Mouse (Mus musculus): ENCODE results near the gene Cdca3.

Cdca3 gene

DNA sequence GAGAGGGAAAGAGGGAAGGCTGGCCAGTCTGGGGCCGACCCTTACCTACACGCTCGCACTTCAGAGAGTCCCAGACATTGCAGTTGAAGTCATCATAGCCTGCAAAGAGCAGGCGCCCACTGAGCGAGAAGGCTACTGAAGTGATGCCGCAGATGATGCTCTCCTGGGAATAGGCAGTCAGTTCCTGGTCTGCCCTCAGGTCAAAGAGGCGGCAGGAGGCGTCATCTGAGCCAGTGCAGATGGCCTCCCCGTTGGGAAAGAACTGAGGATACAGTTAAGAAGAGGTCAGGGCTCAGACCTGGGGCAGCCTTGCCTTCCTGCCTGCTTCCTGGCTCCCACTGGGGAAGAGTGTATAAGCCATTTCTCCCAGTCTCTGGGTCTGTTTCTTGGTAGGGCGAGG lies 6.2 kb downstream of the Cdca3 start:
- no peak for DNase-seq

DNA sequence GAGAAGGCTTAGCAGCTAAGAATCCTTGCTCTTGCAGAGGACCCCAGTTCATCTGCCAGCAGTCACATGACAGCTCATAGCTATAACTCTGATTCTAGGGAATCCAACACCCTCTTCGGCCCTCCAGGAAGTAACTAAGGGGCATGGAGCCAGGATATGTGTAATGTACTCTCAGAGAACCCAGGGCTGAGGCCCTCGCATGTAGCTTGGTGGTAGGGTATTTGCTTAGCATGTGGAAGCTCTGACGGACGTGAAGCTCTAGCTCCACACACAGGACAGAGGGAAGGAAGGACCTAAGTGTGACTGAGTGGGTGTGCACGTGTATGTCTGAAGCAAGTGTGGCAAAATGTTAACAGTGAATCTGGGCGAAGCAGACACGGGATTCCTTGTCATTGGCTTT lies 7.1 kb downstream of the Cdca3 start:
- DNase-seq: no peak

DNA sequence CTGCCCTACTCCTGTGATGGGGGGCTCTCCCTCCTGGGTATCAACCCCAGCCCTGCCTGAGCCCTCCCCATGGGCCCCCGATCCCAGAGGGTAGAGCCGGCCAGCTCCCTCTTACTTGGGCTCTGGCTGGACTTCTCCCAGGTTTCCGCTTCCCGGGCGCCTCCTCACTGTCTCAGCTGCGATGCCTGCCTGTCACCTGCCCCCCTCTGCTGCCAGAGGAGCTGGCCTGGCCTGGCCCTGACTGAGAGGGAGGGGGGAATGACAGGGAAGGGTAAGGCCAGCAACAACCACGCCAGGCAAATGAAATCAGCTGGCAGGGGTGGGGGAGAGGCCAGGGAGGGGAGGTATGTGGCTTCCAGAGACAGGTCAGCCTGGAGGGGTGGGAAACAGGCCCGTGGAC lies 10.5 kb downstream of the Cdca3 start:
- no peak for DNase-seq

DNA sequence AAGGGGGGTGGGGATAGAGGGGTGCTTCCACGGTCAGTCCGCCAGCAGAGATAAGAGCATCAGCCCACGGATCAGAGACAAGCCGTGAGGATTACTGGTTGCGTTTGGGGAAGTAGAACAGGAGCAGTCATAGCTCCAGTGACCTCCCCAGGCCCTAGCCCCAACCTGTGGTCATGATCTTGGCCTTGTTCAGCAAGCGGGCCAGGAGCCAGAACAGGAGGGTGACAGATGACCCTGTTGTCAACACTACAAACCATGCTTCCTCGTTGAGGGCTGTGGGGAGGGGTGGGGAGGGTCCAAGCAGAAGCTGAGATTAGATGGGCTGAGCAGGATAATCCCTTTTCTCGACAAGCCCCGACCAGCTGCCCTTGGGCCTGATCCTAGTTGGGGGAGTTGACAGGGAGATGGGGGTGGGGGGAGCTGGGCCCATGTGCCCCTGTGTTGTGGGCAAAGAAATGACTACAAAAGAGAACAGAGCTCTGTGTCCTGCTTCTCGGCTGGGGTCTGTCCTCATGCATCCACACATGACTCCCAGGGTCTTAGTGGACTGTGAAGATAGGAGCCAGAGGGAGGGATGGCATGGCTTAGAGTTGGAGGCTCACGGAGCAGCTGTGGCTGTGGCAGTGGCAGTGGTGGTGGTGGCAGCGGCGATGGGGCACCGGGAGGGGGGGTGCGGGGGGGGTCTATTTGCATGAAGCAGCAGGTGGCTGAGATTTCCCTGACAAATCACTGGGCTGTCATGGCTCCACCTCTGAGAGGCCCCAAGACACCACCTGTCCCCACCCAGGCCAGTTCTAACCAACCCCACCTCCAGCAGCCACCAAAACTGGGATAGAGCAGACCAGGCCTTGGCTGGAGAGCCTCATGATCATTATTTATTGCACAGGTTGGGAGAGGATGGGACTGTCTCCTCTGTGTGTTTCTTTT lies 11.2 kb downstream of the Cdca3 start, which contains the start of gene Gnb3:
Gnb3 (minus strand) TSS at position 35 of the 927 bp plus-strand sequence.
- DNase-seq: no peak

DNA sequence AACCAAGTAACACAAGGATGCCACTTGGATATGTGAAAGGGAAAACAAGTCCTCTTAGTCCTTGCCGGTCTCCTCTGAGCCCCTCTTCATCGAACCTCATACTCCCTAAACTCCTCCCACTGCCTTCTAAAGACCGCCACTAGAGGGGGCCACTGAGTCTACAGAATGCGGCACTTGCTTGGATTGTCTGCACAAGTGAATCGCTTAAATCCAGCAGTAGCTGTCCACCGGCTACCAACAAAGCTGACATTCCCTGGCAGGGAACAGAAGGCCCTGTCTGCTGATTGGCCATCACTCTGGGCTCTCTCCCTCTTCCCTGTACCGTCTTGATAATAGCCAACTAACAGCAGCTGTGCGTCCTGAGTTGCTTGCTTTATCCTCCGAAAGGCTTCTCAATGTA lies 18.0 kb downstream of the Cdca3 start:
- DNase-seq: peak; percentile 98

DNA sequence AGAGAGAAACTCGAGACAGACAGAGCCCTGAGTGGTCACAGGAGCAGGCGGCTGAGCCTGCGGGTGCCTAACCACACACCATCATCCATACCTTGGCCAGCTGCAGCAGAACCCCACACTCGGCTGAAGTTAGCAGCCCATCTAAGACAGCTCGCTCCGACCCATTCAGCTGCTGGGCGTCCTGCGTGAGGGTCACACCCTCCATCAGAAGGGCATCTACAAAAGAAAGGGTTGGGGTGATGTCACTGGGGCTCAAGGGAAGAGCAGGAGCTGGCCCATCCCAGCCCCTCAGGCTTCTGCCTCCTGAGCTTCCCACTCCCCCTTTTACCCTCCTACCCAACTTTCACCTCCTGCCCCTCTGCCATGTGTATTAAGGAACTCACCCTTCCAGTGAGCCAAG lies 21.2 kb downstream of the Cdca3 start:
- DNase-seq: no peak

DNA sequence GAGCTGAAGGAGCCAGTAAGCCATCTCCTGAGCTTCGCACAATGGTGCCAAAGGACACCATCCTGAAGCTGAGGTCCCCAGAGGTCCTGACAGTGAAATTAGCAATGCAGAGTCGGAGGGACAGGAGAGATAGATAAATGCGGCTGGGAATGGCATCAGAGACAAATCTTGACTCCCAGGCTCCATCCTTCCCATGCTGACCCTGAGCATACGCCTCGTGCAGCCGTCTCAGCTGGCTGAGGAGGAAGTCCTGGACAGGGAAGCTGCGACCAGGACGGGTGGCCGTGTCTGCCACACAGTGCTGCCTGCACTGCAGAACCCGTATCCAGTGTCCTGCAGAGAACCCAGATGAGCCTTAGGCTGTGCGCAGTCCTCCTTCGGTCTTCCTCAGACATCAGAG lies 25.3 kb downstream of the Cdca3 start:
- no peak for DNase-seq

DNA sequence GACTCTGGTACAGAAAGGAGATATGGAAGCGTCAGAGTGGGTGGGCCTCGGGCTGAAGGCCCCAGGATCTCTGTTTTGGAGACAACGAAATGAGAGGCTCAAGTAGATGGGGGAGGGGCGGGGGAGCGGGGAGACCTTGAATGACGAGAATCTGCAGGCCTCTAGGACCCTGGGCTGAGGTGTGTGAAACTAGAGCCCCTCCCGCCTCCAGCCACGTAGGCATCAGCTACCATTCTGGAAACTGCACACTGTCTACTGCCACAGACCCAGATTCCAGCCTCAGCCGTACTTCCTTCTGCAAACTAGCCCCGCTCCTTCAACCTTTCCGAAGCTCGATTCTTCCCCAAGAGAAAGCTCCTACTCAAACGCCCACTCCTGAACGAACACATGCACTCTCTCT lies 27.0 kb downstream of the Cdca3 start:
- peak; percentile 70 for DNase-seq

DNA sequence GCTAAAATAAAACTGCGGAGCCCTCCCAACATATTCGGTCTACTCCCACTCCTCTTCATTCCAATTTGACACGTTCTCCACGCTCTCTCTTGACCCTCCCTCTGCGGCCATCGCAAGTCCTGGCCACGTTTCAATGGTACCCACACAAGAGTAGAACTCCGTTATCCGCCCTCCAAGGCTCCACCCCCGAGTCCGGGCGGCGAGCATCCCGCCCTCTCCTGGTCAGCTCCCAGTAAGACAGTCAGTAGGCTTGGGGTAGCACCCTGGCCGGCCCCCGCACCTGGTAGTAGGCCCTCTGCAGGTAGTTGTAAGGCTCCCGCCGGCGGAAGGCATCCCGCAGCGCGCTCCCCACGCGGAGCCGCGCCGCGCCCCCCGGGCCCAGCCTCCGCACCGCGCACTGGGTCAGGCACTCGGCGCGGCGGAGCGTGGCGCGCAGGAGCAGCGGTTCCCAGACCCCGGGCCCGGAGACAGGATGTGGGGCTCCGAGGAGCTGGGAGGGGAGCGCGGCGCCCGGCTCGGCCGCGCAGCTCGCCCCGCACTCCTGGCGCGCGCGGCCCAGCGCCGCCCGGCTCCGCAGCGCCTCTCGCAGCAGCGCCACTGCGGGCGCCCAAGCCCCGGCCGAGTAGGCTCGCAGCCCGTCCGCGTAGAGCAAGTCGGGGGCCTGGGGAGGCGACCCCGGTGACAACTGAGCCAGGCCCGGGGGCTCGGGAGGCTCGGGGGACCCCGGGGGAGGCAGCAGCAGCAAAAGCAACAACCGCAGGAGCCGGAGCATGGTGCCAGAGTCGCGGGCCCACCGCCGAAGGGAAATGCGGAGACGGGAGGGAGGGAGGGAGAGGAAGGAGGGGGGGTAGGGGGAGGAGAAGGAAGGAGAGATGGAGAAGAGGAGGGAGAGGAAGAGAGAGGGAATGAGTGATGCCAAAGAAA lies 27.8 kb downstream of the Cdca3 start, which contains the start of gene P3h3:
P3h3 (minus strand) TSS at position 837 of the 924 bp plus-strand sequence.
- peak; percentile 83 for DNase-seq

DNA sequence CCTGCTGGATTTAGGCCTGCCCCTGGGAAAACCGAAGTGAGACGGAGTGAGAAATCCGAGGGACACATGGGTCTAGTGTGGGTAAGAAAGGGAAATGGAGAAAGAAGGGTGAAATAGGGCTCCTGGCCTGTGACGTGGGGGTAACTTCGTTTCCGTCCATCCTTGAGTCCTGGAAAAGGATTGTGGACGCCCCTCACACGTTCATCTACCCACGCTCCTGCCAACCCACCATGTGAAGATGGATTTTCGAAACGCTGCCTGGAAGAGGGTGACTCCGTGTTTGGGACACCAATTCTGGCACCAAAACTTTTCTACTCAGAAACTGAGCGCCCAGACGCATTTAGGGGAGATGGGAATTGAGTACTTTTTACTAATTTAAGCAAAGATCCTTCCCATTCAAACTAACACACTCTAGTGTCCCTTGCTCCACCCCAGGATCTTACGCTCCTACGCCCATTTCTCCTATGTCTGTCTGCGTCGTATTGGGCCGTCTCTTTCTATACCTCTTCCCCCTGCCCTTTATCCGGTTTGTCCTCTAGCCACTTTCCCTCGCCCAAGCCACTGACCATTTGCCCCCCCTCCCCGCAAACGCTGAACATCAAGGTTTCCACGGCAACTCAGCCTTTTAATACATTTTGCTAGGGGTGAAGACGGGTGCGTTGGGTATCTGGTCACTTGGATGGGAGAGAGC lies 28.6 kb downstream of the Cdca3 start:
- no peak for DNase-seq

DNA sequence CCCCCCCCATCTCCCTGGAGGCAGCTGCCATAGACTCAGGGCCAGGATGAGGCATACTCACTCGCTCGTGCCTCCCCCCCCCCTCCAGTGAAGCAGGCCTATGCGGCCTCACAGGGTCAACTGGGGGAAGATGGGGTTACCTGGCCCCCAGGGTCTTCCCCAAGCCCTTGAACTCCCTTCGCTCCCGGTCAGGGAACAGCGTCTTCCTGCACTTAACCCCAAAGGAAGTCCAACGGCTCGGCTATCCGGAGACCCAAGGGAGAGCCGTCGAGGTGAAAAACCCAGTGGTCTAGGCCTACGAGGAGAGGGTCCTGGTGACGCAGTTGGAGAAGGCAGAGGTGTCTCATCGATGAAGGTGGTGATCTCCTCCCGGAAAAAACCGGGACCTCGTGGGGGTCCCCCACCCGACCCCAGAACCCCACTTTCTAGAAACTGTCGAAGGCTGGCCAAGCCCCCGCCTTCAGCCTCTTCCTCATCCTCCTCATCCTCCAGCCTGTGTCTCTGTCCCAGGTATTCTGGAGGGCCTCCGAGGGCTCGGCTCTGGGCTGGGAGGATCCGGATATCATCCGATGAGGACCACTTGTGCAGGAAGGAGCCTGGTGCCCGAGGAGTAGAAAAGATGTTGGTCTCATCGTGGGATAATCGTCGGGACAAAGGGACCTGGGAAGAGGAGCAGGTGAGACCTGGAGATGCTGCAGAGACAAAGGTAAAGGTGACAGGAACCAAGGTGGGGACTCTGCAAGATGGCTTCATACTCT lies 29.4 kb downstream of the Cdca3 start:
- no peak for DNase-seq

DNA sequence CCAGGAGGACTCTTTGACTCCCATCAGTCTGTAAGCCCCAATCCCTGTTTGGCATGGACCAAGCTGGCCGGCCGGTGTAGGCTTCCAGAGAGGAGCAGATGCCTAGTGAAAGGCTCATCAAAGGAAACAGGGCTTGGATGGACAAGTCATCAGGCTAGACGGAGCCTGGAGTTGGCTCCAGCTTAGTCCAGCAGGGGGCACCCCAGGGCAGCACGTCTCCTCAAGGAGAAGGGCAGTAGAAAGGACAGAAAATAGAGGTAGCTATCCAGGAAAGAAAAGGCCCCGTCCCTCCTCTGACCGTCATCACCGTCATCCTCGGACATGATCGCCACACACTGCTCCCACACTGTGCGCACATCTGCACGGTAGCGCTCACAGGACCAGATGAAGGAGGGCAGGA lies 30.4 kb downstream of the Cdca3 start:
- peak; percentile 94 for DNase-seq

DNA sequence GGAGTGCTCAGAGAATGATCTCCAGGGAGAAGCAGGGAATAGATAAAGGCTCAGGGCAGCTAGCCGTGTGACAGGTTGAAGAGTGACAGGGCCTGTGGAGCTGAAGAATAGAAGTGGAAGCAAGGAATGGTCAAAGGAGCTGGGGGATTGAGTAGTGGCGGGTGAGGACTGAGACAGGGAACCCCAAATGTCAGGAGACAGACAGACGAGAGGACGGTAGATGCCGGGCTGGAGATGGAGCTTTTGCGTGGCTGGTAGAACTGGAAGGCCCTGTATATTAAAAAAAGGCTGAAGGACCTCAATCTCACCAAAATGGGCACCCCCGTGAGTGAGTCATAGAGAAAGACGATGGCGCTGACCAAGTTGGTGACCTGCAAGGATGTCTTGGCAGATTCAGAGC lies 31.2 kb downstream of the Cdca3 start:
- DNase-seq: no peak

DNA sequence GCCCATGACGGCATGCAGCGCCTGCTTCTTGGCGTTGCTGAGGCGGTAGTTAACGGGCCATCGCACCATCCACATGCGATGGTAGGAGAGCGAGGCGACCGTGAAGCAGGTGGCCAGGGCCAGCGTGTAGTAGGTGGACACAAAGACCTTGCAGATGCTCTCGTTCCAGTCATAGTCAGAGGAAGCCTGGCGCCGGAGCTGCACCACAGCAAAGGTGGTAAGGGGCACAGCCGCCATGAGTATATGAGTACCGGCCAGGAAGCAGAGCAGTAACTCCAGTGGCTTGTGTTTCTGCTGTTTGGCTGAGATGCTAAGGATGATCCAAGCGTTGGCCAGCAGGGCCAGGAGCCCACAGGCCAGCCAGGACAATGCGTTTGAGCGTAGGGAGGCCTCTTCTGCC lies 31.9 kb downstream of the Cdca3 start:
- DNase-seq: no peak

DNA sequence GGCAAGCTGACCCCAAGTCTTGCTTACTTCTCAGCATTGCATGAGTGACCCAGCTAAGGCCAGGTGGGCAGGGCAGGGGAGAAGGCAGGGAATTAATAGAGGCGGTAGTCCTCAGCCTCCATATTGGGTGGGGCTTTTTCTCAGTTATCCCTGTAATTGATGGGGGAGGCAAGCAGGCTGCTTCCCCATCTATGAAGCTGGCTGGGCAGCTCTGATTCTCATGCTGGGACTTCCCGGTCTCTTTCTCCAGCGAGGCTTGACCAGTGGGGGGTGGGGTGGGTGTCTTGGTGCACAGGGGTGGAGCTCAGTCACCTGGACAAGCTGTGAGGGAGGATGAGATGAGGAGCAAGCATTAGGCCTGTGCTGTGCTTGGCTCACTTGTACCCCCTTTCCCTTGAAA lies 32.5 kb downstream of the Cdca3 start:
- DNase-seq: no peak

DNA sequence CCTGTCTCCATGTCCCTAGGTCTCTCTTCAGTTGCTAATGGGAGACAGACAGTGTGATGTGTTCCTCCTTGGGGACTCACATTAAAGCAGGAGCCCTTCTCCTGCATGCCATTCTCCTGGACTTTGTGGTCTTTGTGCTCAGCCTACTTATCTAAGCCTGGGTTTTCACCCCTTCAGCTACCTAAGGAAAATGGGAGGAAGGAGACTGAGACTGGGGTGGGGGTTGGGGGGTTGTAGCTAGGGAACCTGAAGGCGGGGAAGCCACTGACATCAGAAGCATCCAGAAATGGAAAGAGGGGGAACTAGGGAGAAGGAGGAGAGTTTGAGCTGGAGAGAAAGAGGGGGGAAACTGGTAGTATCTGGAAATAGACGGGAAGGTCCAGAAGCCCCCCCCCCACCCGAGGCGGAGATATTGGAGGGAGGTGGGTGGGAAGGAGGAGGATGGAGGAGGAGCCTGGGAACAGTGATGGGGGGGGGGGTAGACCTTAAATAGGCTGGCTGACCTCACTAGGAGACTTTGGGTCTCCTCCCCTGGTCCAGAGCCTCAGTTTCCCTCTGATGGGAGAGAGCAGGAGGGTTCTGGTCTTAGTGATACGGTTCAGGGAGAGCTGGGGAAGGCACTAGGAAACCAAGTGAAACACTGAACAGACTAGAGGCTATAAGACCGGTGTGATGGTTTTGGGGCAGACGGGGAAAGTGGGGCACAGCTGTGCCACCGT lies 33.2 kb downstream of the Cdca3 start:
- peak; percentile 33 for DNase-seq

DNA sequence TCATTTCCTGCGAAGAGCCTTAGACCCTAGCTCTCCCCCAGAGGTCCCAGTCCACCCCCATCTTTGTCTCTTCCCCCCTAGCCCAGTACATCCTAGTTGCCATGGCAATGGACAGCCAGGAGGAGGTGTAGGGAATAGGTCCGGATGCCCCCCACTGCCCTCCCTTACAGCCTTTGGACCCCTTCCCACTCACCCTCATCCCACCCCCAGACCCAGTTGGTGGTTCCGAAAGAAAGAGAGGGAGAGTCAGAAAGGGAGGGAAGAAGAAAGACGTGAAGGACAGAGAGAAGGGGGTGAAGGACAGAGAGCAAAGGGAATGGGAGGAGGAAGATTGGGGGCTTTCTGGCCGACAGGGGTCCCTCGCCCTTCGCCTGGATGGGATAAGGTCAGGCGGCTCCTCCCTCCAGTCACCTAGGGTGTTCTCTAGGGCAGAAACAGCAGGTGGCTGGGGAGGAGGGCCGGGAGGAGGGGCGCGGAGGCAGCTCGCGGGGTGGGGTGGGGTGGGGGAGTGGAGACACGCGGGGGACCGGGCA lies 33.8 kb downstream of the Cdca3 start:
- DNase-seq: peak; percentile 29

DNA sequence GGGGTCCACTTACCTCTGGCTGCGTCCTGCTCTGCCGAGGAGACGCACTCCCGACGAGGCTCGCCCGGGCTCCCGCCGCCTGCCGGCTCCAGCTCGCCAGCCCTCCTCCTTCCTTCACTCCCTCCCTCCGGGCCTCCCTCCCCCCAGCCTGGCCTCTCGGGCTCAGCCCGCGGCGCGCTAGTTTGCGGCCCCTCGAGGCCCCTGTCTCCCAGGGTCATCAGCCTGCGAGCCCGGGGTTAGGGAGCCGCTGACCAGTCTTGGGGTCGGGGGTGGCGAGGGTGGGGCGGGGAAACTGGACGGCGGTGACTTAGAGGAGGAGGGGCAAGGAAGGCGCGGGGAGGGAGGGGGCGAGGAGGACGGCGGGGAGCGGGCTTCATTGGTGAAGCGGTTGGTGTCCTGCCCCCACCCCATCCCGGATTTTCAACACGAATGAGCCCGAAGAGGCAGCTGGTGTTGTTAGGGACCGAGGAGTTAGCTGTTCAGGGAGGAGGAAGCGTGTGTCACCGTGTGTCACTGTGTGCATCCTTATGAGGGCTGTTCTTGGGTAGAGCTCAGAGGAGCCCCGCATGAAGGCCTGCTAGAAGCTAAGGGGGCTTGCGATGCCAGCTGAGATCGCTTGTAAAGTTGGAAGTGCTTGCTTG lies 34.4 kb downstream of the Cdca3 start, which contains the start of gene Gpr162:
Gpr162 (minus strand) TSS at position 326 of the 641 bp plus-strand sequence.
- DNase-seq: peak; percentile 78

DNA sequence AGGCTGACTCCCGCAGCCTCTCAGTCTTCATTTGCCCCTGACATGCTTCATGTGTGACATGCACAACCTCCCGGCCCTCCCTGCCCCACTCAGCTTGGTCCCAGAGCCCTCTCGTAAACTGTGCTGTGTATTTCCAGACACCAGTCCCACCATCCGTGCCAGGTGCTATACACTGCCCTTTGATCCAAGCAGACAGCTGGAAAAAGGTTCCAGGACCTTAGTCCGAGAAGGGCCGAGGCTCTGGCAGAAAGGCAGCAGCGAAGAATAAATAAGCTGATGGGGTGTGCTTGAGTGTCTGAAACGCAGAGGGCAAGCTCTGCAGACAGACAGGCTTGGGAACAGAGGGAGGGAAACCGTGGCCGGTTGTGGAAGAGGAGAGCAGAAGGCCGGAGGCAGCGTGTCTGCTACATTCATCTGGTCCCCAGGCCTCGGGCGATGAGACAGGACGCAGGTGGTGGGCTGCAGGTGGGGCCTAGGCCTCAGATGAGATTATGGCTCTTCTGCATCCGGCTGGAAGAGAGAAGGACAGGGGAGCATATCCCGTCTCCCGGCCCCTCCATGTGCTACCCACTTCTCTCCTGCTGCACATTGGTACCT lies 36.5 kb downstream of the Cdca3 start:
- DNase-seq: no peak

DNA sequence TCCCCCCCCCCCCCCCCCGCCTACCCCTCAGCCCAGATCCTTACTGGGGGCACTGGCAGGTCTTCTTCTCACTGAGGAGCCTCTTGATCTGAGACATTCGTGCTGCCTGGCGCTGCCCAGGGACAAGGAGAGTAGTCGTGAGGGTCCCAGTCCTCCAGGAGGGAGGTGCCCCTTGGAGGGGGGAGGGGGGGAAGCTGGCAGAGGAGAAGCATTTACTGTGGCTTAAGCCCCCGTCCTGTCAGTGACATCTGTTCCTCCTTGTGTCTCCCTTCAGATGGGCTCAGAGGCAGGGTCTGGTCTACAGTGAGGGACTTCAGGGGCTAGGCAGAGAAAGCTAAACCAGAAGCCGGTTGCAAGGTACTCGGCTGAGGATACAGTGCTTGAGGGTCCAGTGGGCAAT lies 37.2 kb downstream of the Cdca3 start:
- no peak for DNase-seq

Data from right cerebral cortex, postnatal 4 days (tissue).